Mouse (Mus musculus) stomach, embryonic 16.5 days (tissue): ENCODE measurements at regions not wholly inside any gene's neighbourhood (a gene's known extent, or its start where the extent isn't known, plus 50 kb on each side); places are given as distances from the start of the nearest gene placed in this dataset.

Experiments used
- ATAC-seq: fragments of 200-750 bp; cut with Nextera tagmentation; 2 replicates; pipeline ENCODE4 v1.8.0; 2017; ENCODE audit warnings: moderate number of reproducible peaks, moderate TSS enrichment; ENCODE audit not compliant: insufficient read depth, low FRiP score
- H3K27ac ChIP-seq: fragments of 300-500 bp; sonication (generic); 2 replicates; pipeline ENCODE4 v1.5.1; 2014; ENCODE audit warnings: low read length
- H3K27me3 ChIP-seq: fragments of 300-500 bp; sonication (generic); 2 replicates; pipeline ENCODE4 v1.6.1; 2014; ENCODE audit warnings: low read length, control low read depth, mixed read lengths; ENCODE audit not compliant: control insufficient read depth, insufficient read depth
- H3K36me3 ChIP-seq: fragments of 300-500 bp; sonication (generic); 2 replicates; pipeline ENCODE4 v1.6.1; 2014; ENCODE audit warnings: low read length; ENCODE audit not compliant: control insufficient read depth, insufficient read depth
- H3K4me1 ChIP-seq: fragments of 300-500 bp; sonication (generic); 2 replicates; pipeline ENCODE4 v1.6.1; 2014; ENCODE audit warnings: low read length, control low read depth, mixed read lengths; ENCODE audit not compliant: control insufficient read depth, insufficient read depth
- H3K4me2 ChIP-seq: fragments of 300-500 bp; sonication (generic); 2 replicates; pipeline ENCODE4 v1.6.1; 2014; ENCODE audit warnings: low read depth, low read length, mixed read lengths
- H3K4me3 ChIP-seq: fragments of 300-500 bp; sonication (generic); replicated peaks from 2 replicates; pipeline ENCODE4 v1.5.1; 2014; ENCODE audit warnings: mild to moderate bottlenecking, low read length
- H3K9ac ChIP-seq: fragments of 300-500 bp; sonication (generic); 2 replicates; pipeline ENCODE4 v1.6.1; 2014; ENCODE audit warnings: low read length
- H3K9me3 ChIP-seq: fragments of 300-500 bp; sonication (generic); replicated peaks from 2 replicates; pipeline ENCODE4 v1.6.1; 2016; ENCODE audit warnings: low read length, control low read depth; ENCODE audit not compliant: control insufficient read depth
- WGBS: fragments of 180-500 bp; shearing (Covaris S2); extraction: QIAGEN DNeasy Blood & Tissue Kit; methylation state at CpG from one replicate; pipeline ENCODE4 v1.1.7; 2014; 5-methylcytosine and 5-hydroxymethylcytosine counted together

DNA sequence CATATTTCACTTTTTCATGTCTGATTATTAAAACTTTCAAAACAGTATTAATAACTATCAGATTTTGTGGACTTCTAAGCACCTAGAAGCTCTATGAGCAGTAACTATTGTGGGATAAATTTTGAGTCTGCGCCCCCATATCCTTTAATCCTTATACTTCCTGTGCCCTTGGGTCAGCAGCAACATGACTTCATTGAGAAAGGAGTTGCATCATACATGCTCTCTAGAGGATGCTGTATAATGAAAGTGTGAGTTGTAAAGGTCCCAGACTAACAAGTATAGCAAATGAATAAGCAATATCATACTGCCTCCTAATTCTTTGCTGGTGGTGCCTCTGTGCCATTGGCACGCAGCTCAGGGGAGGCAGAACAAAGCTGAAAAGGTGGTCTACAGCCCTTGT lies 404.6 kb downstream of the 4930474N05Rik start:
- Histone ChIP-seq H3K27ac (no peak overlapping the region), H3K4me2 (no peak overlapping the region), H3K4me3 (no peak overlapping the region), H3K4me1 (no peaks in the 10 kb centered on the region), H3K9ac (no peak overlapping the region), H3K9me3 (no peaks in the 10 kb centered on the region), H3K36me3 (no peaks in the 10 kb centered on the region), H3K27me3 (no peaks in the 10 kb centered on the region)
- no peak for ATAC-seq
- 83% methylated on average over 2 of the region's 2 CpGs for WGBS

DNA sequence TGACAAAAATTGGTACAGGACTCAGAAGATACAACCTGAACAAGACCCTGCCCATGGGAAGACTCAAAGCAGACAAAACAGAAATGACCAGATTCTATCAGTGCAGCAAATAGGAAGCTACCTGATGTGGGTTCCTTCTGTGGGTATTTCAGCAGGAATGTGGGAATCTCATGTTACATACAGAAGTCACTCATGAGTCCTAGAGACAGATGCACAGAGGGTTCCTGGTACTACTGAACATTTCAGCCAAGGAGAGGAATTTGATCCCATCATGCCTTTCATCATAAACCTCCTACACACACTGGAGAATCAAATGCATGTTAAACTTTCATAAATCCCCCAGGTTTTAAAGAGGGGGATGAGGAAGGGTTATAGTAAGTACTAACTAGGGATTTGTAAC lies 390.8 kb downstream of the 4930474N05Rik start:
- H3K4me2 ChIP-seq = no peak overlapping the region
- no peak overlapping the region for H3K4me3 ChIP-seq
- no peak for ATAC-seq
- H3K27me3 ChIP-seq = no peaks in the 10 kb centered on the region
- H3K9ac ChIP-seq = no peak overlapping the region
- H3K36me3 ChIP-seq = no peaks in the 10 kb centered on the region
- no peaks in the 10 kb centered on the region for H3K9me3 ChIP-seq
- H3K4me1 ChIP-seq = no peaks in the 10 kb centered on the region
- H3K27ac ChIP-seq = no peak overlapping the region

DNA sequence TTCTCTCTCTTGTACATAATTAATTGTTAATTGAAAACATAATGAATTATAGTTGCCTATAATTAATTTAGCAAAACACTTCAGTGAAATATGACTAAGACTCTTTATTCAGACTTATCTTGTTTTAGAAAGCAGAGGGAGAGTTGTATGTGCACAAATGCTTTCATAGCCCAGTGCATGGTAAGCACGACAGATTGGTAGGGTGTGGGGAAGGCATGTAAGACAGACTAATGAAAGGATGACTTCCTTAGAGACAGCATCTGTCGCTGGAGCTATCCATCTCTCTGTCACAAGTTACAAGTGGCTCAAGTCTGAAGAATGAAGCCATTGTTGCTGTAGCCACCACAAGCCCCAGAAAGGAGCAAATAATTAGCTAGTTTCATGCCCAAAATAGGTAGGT lies 376.9 kb downstream of the 4930474N05Rik start:
- Histone ChIP-seq H3K27me3 (no peaks in the 10 kb centered on the region), H3K4me3 (no peak overlapping the region), H3K9me3 (no peaks in the 10 kb centered on the region), H3K27ac (no peak overlapping the region), H3K4me2 (no peak overlapping the region), H3K4me1 (no peaks in the 10 kb centered on the region), H3K36me3 (no peaks in the 10 kb centered on the region), H3K9ac (no peak overlapping the region)
- no peak for ATAC-seq
- WGBS = 58% methylated on average over 2 of the region's 2 CpGs

DNA sequence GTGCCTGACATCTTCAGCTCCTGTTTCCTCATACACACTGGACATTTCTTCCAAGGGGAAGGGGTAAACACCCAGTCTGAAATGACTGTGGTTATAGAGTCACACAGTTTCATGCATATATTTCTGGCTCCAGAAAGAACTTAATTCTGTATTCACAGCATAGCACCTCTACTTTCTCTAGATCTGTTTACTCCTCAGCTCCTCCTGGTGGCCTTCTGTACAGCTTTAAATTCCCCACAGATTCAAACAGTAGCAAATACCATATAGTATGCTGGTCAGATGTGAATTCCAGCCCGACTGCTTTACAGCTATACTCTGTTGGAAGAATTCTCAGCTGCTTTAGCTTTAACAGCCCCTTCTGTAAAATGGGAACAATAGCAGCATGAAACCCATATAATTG lies 375.6 kb downstream of the 4930474N05Rik start:
- Histone ChIP-seq H3K27me3 (no peaks in the 10 kb centered on the region), H3K36me3 (no peaks in the 10 kb centered on the region), H3K4me3 (no peak overlapping the region), H3K9me3 (no peaks in the 10 kb centered on the region), H3K9ac (no peak overlapping the region), H3K4me1 (no peaks in the 10 kb centered on the region), H3K4me2 (no peak overlapping the region), H3K27ac (no peak overlapping the region)
- WGBS = 68% methylated on average over 1 of the region's 1 CpGs
- ATAC-seq = no peak

DNA sequence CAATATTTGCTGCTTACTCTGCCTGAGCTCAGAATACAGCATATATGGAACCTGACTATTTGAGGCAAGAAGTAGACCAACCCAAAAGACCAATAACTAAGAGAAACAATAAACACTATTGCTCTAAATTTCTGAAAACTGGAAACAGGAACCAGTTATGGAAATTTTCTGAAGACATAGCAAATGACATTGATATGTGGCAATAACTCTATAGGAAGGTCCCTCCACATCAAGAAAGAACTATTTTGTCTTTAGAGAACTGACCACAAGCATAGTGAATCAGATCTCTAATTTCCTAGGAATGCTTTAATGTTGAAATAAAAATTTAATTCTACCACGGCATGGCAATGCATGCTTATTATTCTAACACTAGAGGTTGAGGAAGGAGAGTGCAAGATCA lies 358.3 kb downstream of the 4930474N05Rik start:
- Histone ChIP-seq H3K27ac (no peak overlapping the region), H3K4me2 (no peak overlapping the region), H3K27me3 (no peaks in the 10 kb centered on the region), H3K9me3 (no peaks in the 10 kb centered on the region), H3K9ac (no peak overlapping the region), H3K4me1 (no peaks in the 10 kb centered on the region), H3K36me3 (no peaks in the 10 kb centered on the region), H3K4me3 (no peak overlapping the region)
- ATAC-seq = no peak
- 82% methylated on average over 1 of the region's 1 CpGs for WGBS

DNA sequence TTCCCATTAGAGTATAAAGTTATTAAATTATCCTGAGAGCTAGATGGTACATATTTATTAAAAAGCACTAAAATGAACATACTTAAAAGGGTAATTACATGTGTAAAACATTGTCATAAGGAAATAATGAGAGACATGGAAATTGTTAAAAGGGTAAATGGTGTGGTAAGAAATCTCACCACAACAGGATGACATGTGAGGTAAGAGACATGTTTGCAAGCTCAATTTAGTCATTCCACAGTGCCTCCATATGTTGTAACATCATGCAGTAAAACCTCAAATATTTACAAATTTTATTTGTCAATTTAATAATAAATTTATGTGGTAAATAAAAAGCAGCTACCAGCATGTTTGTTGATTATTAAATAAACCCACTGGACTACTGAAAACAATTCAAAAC lies 355.4 kb downstream of the 4930474N05Rik start:
- no peak overlapping the region for H3K27ac ChIP-seq
- no peaks in the 10 kb centered on the region for H3K27me3 ChIP-seq
- no peaks in the 10 kb centered on the region for H3K9me3 ChIP-seq
- no peak overlapping the region for H3K9ac ChIP-seq
- ATAC-seq = no peak
- H3K4me1 ChIP-seq = no peaks in the 10 kb centered on the region
- H3K4me3 ChIP-seq = no peak overlapping the region
- no peaks in the 10 kb centered on the region for H3K36me3 ChIP-seq
- no peak overlapping the region for H3K4me2 ChIP-seq

DNA sequence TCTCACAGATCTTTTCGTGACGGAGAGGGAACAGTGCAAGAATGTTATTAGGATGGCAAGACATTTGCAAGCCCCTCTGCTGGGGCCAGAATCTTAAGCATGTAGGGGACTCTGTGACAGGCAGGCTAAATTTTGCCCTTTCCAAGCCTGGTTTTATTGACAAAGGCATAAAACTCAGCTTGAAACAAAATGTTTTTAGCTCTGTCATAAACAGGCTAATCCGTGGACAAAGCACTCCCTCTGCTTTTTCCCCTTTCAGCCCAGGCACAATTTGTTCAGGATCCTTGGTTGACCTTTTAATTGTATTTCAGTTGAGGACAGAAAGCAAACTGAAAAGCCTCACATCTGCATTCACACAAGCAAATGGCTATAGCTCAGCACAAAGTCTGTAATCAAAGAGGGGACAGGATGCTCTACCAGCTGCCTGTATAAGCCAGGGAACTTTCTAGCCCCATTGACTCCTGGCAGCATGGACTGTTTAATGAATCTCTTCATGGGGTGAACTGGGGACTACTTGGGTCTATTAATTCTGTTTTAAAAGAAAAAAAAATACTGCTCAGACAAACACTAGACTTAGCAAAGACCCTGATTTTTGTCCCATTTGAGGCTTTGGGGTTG lies 320.0 kb downstream of the 4930474N05Rik start:
- Histone ChIP-seq H3K9ac (no peak overlapping the region), H3K9me3 (no peaks in the 10 kb centered on the region), H3K4me2 (no peak overlapping the region), H3K27me3 (no peaks in the 10 kb centered on the region), H3K4me3 (no peak overlapping the region), H3K27ac (no peak overlapping the region), H3K36me3 (no peaks in the 10 kb centered on the region), H3K4me1 (no peaks in the 10 kb centered on the region)
- WGBS = 78% methylated on average over 3 of the region's 3 CpGs
- no peak for ATAC-seq

DNA sequence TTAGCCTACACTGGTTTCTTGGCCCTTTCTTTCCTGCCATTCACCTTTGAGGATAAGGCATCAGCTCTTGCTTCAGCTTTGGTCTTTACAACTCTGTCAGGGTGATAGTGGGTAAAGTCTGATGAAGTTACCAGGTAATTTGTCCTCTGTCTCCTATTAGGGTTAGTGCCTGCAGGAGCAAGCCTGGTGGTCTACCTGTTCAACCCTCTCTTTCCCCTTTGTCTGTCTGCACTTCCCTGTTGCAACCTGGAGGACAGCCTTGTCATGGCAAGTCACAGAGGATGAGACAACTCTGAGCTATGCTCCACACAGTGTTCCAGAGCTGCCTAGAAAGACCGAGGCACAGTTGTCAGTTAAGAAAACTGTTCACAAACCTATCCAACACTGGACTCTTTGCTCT lies 319.5 kb downstream of the 4930474N05Rik start:
- 78% methylated on average over 1 of the region's 1 CpGs for WGBS
- no peak overlapping the region for H3K4me3 ChIP-seq
- no peak overlapping the region for H3K4me2 ChIP-seq
- no peak for ATAC-seq
- H3K9ac ChIP-seq = no peak overlapping the region
- H3K27me3 ChIP-seq = no peaks in the 10 kb centered on the region
- H3K9me3 ChIP-seq = no peaks in the 10 kb centered on the region
- H3K27ac ChIP-seq = no peak overlapping the region
- H3K4me1 ChIP-seq = no peaks in the 10 kb centered on the region
- H3K36me3 ChIP-seq = no peaks in the 10 kb centered on the region
